Mouse (Mus musculus): ENCODE data around the gene Gm29666.

The Gm29666 gene

DNA sequence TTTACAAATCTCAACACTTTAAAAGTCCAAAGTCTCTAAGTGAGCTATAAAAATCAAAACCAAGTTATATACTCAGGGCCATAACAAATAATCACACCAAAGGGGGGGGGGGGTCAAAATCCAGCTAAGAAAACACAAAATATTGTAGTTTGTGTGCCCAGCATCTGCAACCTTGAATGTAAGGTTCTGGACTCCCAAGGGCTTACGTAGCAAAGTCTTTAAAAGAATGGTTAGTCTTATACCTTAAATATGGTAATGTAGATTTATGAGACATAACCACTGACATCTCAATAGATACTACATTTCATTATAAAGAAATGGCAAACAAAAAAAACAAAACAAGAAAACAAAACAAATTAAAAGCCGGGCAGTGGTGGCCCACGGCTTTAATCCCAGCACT lies at the start of gene Gm29666:
TSS of gene Gm29666 (minus strand) at position 101 of the 400 bp plus-strand sequence.
- no peak for DNase-seq

DNA sequence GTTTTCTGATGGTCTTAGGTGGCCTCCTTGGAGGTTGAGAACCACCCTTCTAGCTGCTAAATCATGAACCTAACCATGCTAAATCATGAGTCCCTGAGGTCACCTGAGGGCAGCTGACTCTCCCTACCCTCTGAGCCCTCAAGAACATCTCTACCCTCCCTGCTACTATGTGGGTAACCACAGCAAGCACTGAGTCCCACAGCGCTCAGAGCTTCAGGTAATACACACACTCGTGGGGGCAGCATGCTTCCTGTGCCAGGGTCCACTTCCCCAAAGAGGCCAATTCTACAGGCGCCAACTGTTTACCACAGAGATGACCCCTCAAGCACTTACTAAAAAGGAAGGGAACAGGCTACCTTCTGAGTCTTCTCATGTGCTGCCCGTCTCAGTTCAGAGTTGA lies 48.7 kb upstream of the Gm29666 start:
- no peak for DNase-seq

DNA sequence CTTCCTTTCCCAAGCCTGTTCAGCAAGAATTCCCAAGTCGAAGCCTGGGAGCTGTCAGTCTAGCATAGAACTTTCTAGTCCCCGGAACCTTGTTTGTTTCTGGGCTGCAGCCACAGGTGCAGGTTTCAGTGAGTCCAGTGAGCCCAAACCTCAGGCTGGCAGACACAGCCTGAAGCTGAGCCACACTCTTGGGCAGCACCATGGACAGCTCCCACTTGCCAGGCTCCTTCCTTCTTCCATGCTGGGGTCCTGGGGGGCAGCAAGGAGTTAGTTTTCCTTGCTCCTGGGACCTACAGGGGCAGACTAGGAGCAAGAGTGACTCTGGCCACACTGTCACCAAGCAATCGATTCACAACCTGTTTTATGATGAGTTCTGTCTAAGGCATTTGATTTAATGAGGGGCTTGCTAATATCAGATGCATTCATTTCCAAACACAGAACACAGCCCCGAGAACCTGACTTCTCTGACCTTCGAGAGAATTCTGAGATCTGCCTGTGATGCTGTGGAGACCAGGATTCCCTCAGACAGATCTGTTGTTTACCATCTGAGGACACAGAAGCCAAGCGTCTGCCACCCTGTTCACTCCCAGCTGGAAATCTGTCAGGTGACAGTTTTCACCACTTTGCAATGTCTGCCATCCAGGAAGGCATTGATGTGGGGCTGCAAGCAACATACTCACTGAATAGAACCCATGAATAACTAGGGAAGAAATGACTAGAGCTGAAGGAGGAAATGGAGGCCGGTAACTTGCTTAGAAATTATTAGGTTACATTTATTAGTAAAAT lies 45.9 kb upstream of the Gm29666 start:
- no peak for DNase-seq

DNA sequence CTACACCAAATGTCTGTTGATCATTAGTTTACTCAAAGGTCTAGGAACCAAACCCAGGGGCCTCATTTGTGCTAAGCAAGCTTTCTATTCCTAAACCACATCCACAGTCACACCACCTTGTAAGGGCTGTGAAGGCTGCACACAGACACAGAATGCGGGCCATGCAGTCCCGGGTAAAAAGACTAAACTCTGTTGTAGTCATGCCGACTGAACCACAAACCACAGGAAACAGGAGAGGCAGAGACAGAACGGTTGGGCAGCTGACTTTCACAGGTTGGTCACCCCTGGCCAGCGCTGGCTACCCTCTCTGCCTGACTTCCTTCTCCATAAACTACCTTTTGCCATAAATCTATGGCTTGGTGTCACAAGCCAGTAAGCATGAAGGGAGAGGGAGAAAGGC lies 44.9 kb upstream of the Gm29666 start:
- DNase-seq: no peak

DNA sequence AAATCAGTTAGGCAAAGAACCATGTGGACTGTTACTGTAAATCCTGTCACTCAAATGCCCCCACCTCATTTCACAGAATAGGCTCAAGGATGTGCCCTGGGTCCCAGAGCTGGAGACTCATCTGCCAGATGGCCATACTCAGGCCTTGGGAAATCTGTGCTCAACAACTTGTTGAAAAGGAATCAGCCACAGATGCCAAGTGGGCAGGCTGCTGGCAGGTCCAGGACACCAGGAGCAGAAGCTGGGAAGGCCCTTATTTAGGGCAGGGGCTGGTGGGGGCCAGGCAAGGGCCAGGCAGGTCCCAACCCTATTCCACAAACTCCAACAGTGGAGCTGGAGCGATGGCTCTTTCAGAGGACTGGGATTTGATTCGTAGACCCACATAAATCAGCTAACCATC lies 42.7 kb upstream of the Gm29666 start:
- no peak for DNase-seq

DNA sequence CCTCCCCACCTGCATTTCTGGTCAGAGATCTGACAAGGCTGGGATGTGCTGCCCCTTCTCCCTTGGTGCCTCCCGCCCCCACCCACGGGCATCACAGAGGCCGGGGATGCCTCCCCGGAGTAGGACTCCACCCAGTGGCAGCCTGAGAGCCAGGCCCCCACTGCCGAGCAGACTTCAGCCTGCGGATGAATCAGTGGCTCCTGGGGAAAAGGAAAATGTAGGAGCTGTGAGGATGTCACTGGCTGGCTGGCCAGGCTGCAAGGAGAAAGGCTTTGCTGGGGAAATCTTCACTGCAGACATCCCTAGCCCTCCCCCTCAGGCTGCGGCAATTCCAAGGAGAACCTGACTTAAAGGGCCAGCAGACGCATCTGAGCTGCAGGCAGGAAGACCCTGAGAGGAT lies 40.9 kb upstream of the Gm29666 start:
- peak; percentile 51 for DNase-seq

DNA sequence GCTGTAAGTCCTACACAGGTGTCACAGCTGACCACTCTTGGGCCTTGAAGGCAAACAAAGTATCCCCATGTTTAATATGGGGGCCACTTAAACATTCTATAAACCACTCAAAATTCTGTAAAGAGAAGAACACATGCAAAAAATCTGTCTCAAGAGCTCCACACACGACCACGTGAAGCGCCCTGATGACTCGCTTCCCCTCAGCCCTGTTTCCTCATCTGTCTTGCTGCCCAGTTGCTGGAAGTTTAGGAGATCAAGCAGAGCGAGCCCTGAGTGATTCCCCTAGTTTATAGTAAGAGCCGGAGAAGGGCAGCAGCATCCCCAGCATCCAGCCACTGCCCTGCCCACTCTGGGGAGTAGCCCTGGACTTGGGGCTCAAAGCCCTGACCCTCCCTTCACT lies 40.1 kb upstream of the Gm29666 start:
- DNase-seq: no peak

DNA sequence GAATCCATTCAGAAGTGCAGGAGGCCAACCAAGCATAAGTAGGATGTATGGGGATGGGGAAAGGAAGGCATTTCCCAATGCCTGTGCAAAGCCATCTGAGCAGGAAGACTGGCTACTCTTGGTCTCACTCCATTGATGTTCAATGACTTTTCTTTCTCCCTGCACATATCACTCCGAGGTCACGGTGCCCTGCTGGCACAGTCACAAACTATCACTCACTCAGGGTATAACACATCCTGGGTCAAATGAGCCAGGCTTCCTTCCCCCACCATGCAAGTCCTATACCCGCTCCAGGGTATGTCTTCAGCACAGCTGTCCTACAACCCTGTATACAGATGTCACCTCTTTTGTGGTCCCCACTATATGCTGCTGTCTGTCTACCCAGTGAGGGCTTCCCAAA lies 38.5 kb upstream of the Gm29666 start:
- DNase-seq: no peak

DNA sequence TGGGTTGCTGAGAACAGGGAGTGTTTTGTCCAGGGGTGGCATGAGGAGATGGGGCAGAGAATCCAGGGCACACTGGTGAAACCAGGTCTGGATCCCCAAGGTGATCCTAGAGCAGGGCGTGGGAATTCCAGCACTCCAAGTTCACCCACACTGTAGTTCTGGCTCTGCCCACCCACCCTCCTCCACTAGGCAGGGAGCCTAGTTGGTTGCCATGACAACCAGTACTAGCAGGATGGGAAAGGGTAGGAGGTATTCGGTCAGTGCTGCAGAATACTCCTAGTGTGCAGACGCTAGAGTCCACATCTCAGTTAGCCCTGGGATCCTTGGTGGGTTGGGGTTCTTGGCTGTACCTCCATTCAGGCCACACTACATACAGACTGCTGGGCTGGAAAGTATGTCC lies 38.0 kb upstream of the Gm29666 start:
- DNase-seq: no peak

DNA sequence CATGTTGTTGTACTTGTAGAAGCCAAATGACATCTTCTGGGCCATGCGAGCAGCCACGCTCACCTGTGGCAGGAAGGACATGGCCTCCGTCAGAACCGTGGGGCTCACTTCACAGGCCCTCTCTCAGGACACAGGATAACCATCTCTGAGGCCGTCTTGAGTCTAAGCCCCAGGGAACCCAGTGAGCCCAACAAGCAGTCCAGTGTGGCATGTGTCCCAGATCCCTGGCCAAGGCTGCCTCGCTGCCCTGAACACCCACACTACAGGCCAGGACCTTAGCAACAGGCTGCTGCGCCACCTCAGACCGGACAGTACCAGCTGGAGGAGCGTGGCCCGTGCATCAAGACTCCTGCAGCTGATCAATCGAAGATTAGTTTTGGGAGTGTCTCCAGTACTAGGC lies 33.4 kb upstream of the Gm29666 start:
- DNase-seq: no peak

DNA sequence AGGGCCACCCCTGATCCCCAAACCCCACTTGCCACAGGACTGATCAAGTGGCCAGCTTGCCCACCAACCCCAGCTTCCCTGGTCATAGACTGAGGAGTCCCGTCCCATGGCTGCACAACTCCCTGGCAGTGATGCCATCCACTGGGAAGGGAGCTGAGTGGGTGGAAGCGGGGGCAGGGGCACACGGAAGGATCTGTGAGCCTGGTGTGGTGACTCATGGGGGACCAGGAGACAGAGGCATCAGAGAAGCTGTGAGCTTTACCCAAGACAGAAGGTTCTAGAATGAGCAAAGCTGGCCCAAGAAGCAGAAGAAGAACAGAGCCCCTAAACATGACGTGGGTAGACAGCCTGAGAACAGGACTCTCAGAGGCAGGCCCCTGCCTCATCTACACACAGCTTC lies 30.2 kb upstream of the Gm29666 start:
- no peak for DNase-seq

DNA sequence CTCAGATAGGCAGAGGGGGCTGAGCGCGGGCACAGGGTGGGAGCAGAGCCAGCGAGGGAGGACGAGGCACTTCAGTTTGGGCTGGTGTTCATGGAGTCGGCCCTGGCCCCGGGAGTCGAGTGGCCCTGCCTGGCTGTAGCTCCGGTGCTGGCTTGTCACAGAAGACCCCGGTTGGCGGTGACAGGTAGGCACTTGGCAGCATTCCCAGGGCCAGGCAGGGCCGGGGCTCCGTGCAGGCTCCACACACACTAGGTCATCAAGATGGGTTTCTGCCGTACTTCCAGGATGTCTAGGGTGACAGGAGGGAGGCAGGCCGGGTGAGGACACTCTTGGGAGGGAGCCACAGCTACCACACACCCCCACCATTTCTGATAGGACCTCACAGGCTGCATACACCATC lies 29.2 kb upstream of the Gm29666 start:
- no peak for DNase-seq

DNA sequence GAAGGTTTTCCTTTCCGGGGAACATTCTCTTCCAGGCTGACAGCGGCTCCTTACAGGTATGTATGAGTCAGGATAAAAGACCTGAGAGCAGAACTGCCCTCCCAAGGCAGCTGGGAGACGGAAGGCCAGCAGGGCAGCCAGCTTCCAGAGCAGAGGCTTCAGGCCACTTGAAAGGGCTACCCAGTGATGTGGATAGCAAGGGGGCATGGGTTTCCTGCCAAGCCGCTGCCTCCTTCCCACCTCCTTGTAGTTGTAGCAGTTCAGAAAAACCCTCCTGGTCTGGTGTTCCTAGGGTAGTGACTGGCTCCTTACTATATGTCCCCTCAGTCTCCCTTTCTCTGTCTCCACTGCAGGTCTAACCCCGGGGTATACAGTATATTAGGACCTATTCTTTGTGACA lies 24.5 kb upstream of the Gm29666 start:
- DNase-seq: no peak

DNA sequence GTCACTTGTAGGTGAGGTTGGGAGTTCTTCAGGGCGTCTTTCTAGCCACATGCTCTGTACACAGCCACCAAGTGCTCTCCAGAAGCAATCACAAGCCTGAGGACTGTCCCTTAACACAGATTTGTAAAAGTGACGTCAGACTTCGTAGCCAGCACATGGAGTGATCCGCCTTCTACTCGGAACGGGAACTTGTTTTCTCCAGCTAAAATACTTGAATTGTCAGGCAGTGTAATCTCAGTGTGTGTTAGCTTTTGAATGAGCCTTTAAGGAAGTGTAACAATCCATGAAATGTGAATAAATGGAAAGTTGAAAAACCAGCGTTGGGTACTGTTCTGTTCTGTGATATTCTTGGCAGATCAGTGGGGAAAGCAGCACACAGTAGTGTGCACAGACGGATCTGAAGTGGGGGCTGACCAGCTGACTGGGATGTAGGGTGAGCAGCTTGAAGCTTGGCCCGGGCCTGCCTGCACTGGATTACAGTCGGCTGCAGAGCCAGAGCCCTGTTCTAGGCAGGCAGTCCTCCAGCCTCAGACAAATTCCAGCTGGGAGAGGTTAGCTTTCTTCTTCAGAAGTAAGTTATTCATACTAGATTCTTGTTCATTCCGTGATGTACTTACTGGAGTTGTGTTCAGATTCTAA lies 22.9 kb upstream of the Gm29666 start:
- DNase-seq: no peak

DNA sequence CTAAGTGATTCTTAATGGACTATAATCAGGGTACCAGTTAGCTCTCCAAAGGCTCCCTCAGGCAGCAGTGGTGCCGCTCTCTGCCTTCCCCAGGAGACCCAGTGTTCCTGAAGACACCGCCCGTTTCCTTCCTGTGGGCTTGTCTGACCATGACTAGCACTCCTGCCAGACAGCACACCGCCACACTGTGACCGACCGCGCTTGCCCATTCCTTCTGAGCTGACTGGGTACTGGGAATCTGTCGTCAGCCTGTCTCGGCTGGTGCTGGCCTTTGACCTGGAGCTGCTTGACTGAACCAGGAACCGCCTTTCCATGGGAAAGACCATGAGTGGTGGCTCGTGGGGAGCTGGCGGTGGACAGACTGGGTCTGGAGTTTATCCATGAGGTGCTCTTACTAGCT lies 20.3 kb upstream of the Gm29666 start:
- no peak for DNase-seq

DNA sequence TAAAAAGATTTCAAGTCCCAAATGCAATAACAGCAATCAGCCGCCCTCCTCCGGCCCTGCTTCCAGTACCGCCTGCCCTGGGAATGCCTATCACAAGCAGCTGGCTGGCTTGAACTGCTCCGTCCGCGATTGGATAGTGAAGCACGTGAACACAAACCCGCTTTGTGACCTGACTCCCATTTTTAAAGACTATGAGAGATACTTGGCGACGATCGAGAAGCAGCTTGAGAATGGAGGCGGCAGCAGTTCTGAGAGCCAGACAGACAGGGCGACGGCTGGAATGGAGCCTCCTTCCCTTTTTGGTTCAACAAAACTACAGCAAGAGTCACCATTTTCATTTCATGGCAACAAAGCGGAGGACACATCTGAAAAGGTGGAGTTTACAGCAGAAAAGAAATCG lies 15.1 kb upstream of the Gm29666 start:
- no peak for DNase-seq

DNA sequence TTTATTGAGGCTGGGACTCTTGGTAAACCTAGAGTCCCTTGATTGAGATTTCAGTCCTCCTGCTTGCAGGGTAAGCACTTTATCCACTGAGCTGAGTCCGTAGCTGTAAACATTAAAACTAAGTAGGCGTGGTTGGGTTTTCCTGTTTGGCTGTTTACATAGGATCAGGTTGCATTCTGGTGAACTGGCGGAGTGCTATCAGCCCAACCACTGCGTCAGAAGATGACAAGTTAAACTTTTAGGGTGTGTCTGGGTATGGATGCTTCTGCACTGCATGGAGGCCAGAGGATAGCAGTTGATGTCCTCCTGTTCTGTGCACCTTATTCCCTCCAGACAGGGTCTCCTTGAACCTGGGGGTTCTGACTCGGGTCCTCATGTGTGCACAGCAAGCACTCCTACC lies 12.5 kb upstream of the Gm29666 start:
- DNase-seq: no peak

DNA sequence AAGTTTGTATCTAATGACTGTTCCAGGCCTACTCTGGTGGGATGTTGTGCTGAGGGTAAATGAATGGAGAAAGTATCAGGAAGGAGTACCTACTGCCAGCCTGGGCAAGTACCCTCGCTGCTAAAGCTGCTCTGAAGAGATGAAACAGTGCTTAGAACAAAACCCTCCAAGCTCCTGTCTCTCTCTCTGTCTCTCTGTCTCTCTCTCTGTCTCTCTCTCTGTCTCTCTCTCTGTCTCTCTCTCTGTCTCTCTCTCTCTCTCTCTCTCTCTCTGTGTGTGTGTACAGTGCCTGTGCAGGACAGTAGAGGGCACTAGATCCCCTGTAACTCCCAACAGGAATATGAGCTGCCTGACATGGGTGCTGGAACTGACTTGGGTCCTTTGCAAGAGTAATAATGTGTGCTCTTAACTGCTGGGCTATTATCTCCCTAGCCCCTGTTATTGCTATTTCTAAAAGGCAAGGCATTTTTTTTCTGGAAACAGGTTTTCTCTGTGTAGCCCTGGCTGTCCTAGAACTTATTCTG lies 5.7 kb upstream of the Gm29666 start:
- DNase-seq: no peak

DNA sequence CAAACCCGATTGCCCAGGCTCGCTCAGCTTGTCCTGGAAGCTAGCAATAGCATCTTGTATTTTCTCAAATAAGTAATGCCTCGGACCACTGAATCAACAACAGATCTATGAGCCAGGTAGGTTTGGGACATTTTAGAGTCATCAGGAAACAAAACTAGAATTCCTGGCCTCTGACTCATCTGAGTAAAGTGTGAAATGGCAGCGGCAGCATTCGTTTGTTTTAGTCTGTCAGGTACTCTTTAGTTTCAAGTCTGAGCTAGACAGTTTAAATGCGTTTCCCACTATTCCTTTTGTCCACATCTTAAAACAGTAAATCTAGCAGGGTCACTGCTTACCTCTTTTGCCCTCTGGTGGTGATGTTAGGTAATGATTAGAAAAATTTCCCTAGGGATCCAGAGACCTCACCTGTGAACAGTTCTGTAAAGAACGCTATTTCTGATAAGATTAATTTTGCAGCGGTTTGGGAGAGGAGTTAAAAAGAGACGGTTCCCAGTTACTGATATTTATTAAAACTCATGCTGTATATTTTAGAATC lies 5.0 kb upstream of the Gm29666 start:
- DNase-seq: peak; percentile 39

DNA sequence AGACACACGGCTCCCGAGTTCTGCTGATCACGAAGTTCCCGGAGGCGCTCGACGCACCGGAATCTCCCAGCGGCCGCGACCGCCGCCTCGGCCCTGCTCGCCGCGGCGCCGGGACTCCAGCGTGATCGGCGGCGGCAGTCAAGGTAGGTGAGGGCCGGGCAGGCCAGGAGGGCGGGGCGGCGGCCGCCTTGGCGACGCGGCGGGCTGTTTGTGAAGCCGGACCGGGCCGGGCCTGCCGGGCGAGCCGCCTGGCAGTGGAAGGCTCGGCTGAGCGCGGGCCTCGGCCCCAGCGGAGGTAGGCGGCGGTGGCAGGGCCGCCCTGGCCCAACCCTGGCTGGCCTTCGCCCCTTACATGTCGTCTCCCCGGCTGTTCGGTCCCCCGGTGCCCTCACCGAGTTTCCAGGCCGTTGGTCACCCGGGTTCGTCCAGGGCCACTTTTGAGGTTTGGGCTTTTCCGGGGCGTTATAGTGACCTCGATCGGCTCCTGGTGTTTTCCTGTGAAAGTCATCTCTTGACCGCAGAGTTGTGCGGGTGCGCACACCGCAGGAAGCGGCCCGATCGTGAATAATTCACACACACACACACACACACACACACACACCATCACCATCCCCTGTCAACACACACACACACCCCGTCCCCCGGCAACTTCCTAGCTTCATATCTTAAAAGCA lies 3.8 kb upstream of the Gm29666 start:
- no peak for DNase-seq

DNA sequence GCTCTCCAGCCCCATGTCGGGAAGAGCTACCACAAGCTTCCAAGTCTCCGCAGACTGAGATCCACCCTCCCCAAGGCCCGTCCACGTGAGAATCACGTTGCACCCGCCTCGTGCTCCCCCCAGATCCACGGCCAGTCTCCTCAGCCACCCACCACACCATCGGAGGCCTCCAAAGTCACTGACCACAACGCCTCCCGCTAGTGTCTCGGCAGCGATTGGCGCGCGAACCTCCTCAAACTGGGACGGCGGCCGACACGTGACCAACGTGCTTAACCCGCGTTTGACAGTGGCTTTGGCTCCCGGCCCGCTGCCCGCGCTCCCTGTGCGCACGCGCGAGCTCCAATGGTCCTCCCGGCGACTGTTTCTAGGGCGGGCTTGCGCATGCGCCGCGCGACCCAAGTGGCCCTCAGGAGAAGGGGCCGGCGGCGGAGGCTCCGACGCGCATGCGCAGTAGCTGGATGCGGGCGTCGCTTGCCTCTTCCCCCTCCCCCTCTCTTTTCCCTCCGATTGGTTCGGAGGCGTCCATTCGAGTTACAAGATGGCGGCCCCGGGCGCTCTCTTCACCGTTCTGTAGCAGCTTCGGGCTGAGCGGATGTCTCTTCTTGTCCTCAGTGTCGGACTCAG lies 3.2 kb upstream of the Gm29666 start, which contains the start of gene Nup50:
TSS of gene Nup50 (plus strand) at position 528 of the 624 bp plus-strand sequence.
- peak; percentile 100 for DNase-seq

DNA sequence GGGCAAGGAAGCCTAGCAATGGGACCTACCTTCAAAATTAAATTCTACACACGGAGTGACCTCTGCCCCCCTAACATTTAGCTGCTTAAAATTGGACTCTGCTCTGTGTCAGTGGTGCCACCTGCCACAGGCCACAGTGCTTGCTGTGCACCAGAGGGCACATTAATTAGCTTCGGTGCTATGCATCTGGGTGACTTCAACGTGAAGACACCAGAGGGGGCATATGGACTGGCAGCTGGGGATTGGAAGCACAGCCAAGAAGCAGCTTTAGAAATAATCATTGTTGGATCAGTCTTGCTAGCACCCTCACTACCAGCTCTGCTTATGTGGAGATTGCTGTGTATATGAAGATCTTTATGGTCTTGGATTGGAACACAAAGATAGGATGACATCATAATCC lies 6.6 kb downstream of the Gm29666 start:
- DNase-seq: no peak

DNA sequence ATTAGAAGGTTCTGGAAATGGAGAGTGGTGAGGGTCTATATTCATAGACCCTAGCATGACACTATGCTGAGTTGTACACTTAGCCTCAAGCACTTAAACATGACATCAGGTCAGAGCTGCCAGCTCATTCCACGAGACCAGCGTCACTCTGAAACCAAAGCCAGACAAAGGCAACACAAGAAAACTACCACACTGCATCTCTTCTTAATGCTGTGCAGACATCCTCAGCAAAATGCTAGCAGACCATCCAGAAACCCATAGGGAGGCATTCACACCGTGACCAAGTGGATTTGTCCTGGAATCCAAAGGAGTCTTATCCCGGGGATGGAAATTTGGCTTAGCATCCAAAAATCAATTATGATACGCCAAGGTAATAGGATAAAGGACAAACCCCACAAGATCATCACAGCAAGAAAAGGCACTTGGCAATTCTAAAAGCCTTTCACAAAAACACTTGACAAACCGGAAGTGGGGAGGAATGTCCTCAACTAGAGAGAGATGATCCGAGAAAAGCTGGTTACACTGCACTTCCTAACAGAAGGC lies 15.9 kb downstream of the Gm29666 start:
- no peak for DNase-seq
